Mouse (Mus musculus): ENCODE measurements around the gene Izumo1r.
A peak's percentile ranks its signal among the peaks of the same experiment; 100 is the strongest.
"Not testable (repeated sequence)": the region's sequence is repeated elsewhere in the genome, so short reads cannot be mapped to it uniquely, and the experiment has no call there.

The Izumo1r gene

DNA sequence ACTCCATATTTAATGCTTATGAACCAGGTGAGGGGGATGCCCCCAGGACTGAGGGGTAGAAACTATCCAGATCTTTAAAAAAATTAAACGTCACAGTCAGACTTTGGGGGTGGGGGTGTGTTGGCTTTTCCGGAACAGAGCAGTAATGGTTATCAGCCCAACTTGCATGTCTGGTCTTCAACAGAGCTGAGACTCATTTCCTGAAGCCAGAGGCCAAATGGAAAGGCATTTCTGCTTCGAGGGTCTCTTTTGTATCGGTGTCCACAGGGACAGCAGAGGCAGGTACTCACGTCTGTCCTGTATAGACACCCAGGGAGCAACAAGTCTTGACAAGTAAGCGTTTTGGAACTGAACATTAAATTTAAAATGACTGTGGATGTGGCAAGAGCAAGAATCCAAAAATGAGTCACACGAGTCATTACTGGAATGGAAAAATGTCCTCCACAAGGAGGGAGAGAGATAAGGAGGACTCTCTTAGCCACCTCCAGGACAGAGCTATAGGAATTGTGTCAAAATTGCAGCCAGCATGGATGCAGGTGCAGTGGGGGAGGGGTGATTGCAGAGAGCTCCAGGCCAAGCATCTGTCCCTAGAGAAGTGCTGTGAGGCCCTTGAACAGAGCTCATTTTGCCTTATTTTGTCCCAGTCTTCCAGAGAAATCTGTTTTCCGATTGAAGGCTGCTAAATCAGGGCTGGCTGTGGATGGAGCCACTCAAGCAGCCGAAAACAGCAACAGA lies 1.2 kb upstream of the Izumo1r start:
- DNase-seq (ENCODE audit: low spot score in 2 of 2) = peak in 1 of 2 experiments; percentile 16

DNA sequence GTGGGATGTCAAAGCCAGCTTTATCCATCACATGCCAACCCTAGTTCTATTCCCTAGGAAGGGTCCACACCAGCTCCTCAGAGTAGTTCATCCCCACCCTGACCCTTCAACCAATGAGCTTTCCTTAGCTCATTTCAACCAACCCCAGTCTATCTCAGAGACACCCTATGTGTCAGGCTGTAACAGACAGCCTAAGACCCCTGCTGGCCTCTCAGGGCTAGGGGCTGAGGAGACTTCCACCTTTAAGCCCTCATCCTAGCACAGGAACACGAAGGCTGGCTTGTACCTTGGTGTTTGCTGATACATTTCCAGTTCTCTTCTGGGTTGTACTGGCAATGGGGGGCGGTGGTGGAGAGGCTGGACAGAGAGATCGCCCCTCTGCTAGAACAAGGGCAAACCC lies 743 bp downstream of the Izumo1r start:
- no peak for DNase-seq (ENCODE audit: low spot score in 2 of 2)

DNA sequence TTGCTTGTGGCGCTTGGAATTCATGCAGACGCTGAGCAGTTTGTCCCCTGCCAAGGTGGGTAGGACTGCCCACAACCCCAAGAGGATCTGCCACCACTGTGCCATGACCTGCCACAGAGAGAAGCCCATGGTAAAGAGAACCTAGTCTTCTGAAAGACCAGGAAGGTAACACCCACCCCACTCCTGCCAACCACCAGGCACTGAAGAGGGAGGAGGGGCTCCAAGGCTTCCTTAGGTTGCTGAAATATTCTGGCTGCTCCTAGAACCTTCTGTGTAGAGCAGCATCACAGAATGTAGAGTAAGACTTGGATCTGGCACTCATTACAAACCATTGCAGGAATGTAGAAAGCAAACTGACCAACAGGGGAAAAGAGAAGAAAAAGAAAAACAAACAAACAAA lies 1.3 kb downstream of the Izumo1r start:
- DNase-seq (ENCODE audit: low spot score in 2 of 2) = no peak

DNA sequence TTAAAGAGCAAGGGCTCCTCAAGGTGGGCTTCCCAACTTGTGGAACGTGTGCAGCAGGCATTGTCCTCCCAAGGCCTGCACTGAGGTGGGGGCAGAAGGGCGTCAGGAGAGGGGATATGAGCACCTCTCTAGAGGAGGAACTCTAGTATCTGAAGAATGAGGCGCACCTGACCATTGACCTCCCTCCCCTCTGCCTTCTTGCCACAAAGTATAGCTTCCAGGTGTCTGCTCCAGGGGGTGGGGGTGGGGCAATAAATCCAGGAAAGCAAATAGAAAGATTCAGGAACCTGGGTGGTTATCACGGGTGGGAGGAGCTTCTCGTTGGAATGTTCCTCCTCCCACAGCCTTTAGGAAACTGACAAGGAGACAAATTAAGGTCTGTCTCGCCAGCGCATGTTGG lies 2.0 kb downstream of the Izumo1r start:
- no peak for DNase-seq (ENCODE audit: low spot score in 2 of 2)

DNA sequence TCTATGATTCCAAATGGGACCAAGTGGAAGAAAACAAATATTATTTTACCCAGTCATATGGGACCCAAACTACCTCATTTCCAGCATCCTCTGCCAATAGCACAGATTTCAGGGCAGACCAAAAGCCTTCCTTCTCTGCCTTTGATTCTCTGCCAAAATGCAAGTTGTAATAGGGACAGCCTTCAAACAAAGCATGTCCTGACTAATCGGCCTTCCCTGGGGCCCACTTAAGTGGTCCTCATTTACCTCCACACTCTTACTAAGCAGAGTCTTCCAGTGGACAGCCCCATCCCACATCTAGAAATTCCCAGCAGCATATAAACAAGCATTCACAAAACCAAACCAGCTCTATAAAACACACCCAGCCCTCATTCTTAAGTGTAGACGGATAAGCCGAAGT lies 6.6 kb downstream of the Izumo1r start:
- no peak for DNase-seq (ENCODE audit: low spot score in 2 of 2)

DNA sequence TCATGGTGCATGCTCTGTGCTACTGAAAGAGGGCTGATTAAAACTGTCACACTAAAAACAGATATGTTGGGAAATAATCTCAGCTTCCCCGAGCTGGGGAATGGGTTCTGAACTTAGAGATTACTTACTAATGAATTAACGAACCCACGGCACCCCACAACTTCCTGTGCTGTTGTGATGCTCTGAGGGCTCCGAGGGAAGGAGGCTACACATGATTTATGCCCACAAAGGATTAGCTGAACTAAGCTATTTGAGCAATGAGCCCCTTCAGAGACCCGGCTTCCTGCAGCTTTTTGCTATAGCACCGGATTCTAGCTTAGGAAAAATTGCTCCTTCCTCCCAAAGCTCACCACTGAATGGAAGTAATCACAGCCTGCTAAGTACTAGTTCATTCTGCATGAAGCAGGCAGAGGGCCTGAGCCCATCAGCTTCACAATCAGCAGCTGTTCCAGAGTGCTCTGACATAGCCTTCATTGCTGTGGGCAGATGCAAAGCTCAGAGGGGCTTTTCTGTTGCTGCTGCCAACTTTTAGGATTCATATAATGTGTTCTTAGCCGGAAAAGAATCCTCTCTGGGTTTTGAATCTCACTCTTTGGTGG lies 8.4 kb downstream of the Izumo1r start:
- no peak for DNase-seq (ENCODE audit: low spot score in 2 of 2)

DNA sequence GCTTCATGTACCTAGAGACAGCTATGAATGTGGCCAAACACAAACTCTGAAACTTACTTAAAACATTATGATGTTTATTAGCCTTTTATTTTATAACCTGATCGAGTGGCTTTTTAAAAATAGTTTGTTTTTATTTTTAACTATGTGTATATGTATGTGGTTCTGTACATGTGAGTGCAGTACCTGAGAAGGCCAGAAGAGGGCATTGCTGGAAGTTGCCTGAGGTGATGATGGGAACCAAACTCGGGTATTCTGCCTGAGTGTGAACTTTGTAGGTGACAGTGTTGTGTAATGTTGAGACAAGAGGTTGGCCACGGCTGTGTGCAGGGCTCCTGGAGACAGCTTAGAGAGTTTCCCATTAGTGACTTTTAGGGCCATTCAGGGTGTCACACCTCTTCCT lies 9.1 kb downstream of the Izumo1r start:
- no peak for DNase-seq (ENCODE audit: low spot score in 2 of 2)

DNA sequence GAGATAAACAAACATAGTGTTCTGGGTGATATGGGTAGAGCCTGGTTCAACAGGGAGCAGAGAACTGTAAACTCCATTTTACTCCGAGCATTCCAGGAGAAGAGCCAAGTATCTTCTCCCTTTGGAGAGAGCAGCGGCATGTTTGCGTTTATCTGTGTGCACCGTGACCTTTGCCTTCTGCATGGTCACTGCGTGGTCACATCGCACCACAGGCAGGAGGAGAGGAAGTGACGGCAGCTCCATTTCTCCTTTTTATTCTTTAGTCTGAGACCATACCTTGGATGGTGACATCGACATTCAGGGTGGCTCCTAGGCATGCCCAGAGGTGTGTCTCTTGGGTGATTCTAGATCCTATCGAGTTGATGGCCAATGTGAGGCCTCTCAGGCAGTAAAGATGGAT lies 10.4 kb downstream of the Izumo1r start:
- no peak for DNase-seq (ENCODE audit: low spot score in 2 of 2)

DNA sequence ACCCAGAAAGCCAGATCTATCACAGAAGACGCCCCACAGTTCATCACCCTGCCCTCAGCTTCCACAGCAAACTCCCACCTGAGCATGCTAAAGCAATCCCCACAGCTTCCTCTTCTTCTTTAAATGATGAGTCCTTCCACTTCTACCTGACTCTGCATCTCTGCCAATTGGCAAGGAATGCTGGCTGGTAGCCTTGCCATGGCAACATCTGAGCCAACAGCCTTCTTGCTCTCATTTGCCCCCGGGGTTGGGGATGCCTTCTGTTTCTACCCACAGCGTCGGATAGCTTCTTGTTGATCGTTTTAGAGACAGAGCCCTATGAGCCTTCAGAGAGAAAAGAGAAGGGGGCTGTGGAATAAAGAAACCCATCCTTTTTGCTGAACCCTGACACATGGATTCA lies 11.9 kb downstream of the Izumo1r start:
- DNase-seq (ENCODE audit: low spot score in 2 of 2) = no peak

DNA sequence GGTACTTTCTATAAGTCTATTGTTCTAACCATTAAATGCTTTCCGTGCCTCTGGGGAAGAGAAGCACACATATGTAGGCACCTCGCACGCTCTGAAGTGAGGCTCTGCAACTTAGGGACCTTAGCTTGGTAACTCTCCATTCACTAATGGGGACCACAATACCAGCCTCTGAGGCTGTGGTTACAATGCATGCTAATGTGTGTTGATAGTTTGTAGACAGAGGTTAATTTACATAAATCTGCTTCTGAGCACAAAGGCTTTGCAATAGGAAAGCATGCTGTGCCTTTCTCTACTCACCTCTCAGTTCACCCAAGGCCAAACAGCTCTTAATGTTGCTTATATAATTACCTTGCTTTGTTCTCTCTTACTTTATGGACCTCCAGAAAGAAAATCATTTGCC lies 13.1 kb downstream of the Izumo1r start:
- DNase-seq (ENCODE audit: low spot score in 2 of 2) = no peak

DNA sequence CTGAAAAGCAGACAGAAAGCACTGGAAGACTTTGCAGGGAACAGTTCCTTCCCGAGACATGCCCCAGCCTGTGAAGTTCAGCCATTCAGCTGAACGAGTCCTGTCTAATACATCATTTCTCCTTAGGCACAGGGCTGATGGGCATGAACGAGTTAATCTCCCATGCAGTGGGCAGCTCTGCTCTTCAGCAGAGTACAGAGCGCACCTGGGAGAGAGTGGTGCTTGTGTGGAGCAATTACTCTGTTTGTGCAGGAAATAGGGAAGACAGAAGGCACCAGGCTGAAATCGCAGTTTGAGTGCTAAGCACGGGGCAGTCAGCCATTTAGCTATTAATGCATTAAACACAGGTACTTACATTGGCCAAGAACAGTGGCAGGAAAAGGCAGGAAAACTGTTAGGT lies 15.1 kb downstream of the Izumo1r start:
- no peak for DNase-seq (ENCODE audit: low spot score in 2 of 2)

DNA sequence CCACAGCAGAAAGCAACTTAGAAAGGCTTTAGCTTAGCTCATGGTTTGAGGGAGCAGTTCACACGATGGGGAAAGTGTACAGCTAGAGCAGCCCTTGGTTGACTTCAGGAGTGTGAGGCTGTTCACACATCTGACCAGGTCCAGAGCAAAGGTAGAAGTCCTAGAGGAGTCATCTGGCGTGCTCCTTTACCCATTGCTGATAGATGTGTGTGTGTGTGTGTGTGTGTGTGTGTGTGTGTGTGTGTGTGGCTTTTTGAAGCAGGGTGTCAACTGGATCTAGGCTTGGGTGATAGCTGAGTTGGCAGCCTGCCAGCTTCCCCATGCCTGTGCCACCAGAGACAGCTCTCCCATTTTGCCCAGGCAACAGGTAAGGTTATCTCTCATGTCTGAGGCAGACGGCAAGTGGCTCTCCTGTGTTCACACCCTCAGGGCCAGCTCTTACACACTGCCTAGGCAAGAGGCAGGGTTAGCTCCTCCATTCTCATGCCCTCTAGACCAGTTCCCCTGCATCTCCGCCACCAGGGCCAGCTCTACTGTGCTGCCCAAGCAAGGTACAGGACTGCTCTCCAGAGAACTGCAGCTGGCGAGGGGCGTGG lies 15.9 kb downstream of the Izumo1r start:
- DNase-seq (ENCODE audit: low spot score in 2 of 2) = no peak

DNA sequence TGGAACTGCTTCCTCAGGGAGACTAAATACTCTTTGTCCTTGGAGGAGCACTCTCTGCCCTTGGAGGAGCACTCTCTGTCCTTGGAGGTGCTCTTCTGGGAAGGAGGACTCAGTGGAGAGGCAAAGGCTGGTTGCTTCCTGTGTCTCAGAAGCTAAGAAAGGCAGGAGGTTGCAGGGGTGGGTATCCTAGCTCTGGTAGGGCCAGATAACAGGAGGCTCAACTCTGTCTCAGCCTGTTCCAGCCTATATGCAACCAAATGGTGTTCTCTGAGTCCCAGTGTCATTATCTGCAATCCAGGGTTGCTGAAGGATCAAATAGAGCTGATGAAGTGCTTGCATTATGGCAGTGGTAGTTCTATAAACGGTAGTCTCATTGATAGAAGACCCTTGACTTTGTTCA lies 17.8 kb downstream of the Izumo1r start:
- DNase-seq (ENCODE audit: low spot score in 2 of 2) = no peak

DNA sequence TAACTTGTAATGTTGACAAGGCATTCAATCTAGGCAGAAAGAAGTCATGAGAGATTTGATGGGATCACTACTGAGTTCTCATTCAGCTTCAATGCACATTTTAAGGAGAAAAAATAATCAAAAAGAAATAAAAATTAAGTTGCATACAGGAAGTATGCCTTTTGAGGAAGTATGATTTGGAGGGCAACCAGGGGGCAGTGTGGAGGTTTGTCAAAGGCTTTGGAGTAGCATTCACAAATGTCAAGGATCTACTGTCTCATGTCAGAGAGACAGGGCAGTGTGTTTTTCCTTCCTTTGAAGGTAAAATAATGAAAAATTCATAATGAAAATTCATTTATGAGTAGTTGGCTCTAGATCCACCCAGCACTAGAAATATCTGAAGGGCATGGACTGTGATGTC lies 18.6 kb downstream of the Izumo1r start:
- no peak for DNase-seq (ENCODE audit: low spot score in 2 of 2)

DNA sequence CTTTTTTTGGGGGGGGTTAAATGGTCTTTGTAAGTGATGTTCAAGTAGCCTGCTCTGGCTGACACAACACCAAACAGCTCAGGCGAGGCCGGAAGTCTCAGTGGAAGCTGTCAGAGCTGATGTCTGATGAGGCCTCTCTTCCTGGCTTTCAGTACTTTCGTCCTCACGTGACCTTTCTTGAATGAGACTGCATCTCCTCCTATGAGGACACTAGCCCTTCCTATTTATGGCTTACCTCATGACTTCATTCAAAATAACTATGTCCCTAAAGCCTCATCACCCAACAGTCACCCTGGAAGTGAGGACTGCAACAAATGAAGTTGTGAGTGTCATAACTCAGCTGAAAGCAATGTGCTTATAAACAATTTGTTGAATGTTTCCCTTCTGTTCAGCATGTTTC lies 19.1 kb downstream of the Izumo1r start:
- DNase-seq (ENCODE audit: low spot score in 2 of 2) = no peak

DNA sequence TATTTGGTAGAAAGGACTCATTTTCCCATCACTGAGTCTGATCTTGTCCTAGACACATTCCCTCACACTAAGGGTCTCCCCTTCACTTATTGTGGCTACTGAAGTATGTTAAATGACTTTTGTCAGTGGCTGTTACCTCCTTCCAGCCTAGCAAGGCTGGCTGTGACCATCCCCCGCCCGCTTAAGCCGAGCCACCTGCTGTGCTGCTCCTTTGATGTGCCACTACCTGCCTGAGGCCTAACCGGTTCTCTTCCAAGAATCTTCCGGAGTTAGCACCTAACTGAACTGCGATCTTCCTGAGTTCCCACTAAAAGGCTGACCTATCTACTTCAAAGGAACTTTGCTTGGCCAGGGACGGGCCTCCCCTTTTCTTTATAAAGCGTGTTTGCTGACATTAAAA lies 27.2 kb downstream of the Izumo1r start:
- not testable (repeated sequence) for DNase-seq (ENCODE audit: low spot score in 2 of 2)

DNA sequence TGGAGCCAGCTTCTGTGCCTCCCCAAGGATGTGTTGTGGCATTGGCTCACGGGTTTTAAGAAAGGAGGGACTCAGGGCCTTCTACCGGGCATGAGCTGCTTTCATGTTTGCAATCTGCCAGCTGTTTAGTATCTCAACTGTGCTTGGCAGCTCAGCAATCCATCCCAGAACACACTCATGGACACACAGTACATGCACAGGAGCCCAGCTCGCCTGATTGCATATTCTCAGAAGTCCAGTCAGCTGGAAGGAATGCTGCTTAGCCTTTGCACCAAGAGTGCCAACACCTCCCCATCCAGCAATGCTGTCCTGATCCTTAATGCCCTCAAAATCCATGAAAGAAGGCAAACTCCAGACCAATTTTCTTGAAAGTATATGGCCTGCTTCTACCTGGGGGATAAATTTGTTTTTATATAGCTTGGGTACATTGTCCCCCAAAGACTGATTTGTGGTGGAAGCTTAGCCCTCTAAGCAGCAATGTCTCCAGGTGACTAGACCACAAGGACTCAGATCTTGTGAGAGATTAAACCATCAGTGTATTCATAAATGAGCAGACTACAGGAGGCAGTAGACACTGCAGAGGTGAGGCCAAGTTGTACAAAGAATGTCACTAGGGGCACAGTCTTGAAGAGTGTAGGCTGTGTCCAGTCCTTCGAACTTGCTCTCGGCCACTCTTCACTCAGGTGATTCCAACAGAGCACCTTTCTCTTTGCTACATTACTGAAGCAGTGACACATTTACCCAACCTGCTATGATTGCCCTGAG lies 27.8 kb downstream of the Izumo1r start:
- no peak for DNase-seq (ENCODE audit: low spot score in 2 of 2)

DNA sequence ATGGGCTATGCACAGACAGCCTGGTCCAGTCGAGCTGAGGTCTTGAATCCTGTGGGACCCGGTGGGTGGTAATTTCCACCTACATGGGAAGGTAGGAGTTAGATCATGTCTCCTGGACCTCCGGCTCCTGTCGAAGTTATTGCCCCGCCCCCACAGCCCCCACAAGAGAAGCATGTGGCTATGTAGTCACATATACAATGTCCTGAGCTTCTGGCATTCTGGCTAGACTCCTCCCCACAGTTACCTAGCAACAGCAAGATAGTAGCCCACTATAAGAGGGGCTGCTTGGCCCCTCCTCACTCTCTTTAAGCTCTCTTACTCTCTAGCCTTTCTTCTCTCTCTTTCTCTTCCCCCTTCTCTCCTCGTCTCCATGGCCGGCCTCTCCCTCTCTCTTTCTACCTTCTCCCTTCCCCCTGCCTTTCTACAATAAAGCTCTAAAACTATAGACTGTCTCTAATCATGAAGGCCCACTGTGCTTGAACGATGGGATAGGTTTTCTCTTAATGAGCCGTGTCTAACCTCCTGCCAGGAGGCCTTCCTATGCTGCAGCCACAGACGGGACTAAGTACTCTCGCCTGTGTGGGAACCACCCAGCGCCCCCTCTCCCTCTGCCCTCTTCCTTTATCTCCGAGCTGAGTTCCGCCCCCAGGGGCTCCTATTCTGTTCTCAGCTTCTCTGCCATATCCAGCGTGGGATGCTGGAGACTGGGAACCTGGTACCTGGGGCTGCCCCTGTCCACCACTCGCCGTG lies 31.4 kb downstream of the Izumo1r start:
- no peak for DNase-seq (ENCODE audit: low spot score in 2 of 2)

DNA sequence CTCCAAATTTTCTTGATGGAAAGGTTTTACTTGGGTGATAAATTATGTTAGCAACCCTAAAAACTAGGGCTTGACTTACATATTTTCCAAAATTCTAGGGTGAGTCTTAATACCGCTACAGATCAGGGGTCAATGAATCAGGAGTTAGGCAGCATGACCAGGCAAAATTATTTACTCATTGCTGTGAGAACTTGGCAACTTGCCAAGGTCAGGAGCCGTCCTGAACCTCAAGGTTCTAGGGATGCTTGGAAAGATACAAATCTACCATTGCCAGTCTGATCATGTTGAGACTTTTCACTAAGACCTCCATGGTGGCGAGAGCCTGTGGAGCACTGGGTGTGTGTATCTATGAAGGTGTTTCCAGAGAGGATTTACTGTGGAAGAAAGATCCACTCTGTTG lies 32.2 kb downstream of the Izumo1r start:
- DNase-seq (ENCODE audit: low spot score in 2 of 2) = no peak

DNA sequence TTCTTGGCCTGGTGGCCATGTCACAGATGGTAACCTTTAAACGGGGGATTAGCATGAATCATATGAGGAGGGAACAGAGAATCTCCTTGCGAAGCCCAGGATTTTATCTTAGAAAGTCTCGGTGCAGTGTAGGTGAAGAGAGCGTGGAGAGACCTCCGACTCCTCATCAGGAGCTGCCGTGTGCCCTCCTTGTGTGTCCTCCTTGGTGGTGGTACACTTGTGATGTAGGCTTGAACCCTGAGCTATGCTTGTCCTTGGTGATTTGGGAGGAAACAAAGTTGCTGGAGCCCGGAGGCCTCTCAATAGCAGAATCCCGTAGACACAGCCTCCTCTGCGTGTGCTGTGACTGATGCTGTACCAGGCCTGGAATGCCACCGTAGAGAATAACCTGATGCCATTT lies 32.9 kb downstream of the Izumo1r start:
- no peak for DNase-seq (ENCODE audit: low spot score in 2 of 2)

DNA sequence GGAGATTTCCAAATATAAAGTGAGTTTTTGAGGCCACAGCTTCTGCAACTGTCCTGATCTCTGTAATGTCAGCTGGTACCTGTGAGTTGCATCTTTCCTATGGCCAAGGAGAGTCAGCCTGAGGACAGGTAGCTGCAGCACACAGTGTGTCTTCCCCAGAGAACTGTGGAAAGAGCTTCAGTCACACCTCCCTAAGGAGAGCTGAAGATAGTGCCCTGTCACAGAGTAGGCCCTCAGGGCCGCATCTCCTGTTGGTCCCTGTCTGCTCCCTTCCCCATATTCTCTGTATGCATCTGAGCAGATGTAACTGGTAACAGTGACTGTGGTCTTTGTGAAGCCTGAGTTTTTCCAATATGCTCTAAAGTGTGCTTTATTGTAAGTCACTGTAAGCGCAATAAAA lies 33.4 kb downstream of the Izumo1r start:
- no peak for DNase-seq (ENCODE audit: low spot score in 2 of 2)

DNA sequence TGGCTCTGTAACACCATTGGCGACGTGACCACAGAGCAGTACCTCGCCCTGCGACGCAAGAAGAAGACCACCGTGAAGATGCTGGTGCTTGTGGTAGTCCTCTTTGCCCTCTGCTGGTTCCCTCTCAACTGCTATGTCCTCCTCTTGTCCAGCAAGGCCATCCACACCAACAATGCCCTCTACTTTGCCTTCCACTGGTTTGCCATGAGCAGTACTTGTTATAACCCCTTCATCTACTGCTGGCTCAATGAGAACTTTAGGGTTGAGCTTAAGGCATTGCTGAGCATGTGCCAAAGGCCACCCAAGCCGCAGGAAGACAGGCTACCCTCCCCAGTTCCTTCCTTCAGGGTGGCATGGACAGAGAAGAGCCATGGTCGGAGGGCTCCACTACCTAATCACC lies 35.4 kb downstream of the Izumo1r start:
- no peak for DNase-seq (ENCODE audit: low spot score in 2 of 2)

Measured in right cerebral cortex, postnatal 36 days (tissue).